Comparison of ENCODE assay signal across 9 mouse cellular contexts in the genomic region with DNA sequence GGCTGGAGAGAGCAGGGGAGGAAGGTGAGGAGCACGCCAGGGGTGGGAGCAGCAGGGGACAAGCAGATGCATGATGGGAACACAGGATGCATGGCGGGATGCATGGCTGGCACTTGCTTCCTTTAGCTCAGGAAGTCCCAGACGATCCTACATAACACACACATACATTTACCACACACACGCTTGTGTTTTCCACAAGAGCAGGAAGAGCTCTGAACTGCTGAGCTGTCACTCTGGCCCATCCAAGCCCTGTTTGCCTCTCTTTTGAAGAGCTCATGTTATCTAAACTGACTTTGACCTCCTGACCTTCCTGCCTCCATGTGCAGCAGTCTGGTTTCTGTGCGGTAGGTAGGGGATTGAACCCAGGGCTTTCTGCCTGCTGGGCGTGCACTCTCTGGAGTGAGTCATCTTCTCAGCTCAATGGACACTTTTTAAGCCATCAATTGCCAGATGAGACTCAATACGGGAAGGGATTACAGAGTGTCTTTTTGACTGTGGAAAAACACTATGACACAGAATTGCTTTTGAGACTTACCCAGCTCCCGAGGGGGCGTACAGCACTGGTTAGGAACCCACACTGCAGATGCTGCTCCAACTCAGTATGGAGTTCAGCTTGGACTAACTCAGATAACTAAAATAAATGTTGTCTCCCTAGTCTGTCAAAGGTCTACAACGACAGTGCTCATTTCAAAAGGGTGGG. TPM values are rescaled to one million over a fixed set of nuclear protein-coding genes. Genes with fewer than 3 reads are reported as not detected.
A peak's percentile ranks its signal among the peaks of the same experiment; 100 is the strongest.
DNase-seq lines count a peak whose midpoint lies in the region; ATAC-seq and TF ChIP-seq lines count a peak whose summit lies in the region.
"Had no signal": no experiment of that assay in that cellular context is flagged by ENCODE, and none has a peak within 500 bp of the region (broad histone marks: within the 10 kb centered on the region; RNA-seq: fewer than 3 reads in every experiment).

No protein-coding gene starts in this region.

- WGBS in kidney, postnatal 0 days = 63% methylated on average over 10 of the region's 10 CpGs
- WGBS in kidney, embryonic 14.5 days = 67% methylated on average over 10 of the region's 10 CpGs

- in situ Hi-C loops in ES-E14 (cut with MboI; ENCODE audit: low sequenced_read_pairs in 2 of 2, unreplicated experiment in 2 of 2) = no loop called here

- ATAC-seq in kidney, postnatal 0 days (replicated peaks; ENCODE audit: low FRiP score, low read depth) = no peak
- ATAC-seq in kidney, embryonic 14.5 days (ENCODE audit: low FRiP score, low TSS enrichment) = no peak
- ATAC-seq in megakaryocyte progenitor cell, adult 5-6 weeks (replicated peaks; ENCODE audit: poor library complexity) = no peak
- ATAC-seq: forebrain, embryonic 14.5 days had no signal

- H3K27ac ChIP-seq in kidney, postnatal 0 days = peak overlapping the region; percentile 64; the same call in 1 of the 2 replicates
- H3K27ac ChIP-seq in kidney, embryonic 14.5 days (ENCODE audit: low read depth, low read length) = no peak overlapping the region
- H3K27ac ChIP-seq in ES-E14 (ENCODE audit: insufficient read depth, low read depth, low read length, poor library complexity, severe bottlenecking) = peak overlapping the region; percentile 85

- DNase-seq in kidney, postnatal 0 days (ENCODE audit: low spot score) = peak; percentile 38
- DNase-seq in 3T3-L1 (ENCODE audit: low read depth, low spot score) = peak; percentile 48
- DNase-seq in ES-E14 (ENCODE audit: low read depth, low spot score) = no peak
- DNase-seq in layer of hippocampus, adult 8-10 months (ENCODE audit: low spot score in 2 of 2) = peak; percentile 47 to 53
- no peak for DNase-seq in B cell, adult 2 months
- no peak for DNase-seq in ovary, postnatal 36 days (ENCODE audit: low spot score)

- no peak for TF ChIP-seq CTCF in kidney, postnatal 0 days (IDR thresholded peaks at IDR 0.05; ENCODE audit: low read depth)

- no peaks in the 10 kb centered on the region for H3K36me3 ChIP-seq in kidney, postnatal 0 days (ENCODE audit: insufficient read depth, low read length)
- H3K36me3 ChIP-seq in kidney, embryonic 14.5 days (ENCODE audit: control insufficient read depth, insufficient read depth, low read length) = no peaks in the 10 kb centered on the region
- H3K36me3 ChIP-seq in ES-E14 (ENCODE audit: control insufficient read depth, insufficient read depth, low read length, poor library complexity, severe bottlenecking) = peaks cover 6% of the 10 kb centered on the region; the same call in 1 of the 2 replicates

- no peaks in the 10 kb centered on the region for H3K9me3 ChIP-seq in kidney, postnatal 0 days (replicated peaks; ENCODE audit: low read length)
- H3K9me3 ChIP-seq in kidney, embryonic 14.5 days (ENCODE audit: control insufficient read depth, low read length) = no peaks in the 10 kb centered on the region
- no peaks in the 10 kb centered on the region for H3K9me3 ChIP-seq in ES-E14 (ENCODE audit: control insufficient read depth, insufficient read depth, low read depth, low read length)

- H3K9ac ChIP-seq in kidney, postnatal 0 days (ENCODE audit: low read depth, low read length) = no peak overlapping the region
- no peak overlapping the region for H3K9ac ChIP-seq in kidney, embryonic 14.5 days (ENCODE audit: low read depth, low read length)
- peak overlapping the region; percentile 73 for H3K9ac ChIP-seq in ES-E14 (ENCODE audit: insufficient read depth, low read depth, low read length, poor library complexity, severe bottlenecking)

- H3K4me1 ChIP-seq in kidney, postnatal 0 days (replicated peaks; ENCODE audit: insufficient read depth, low read length) = no peaks in the 10 kb centered on the region
- peaks cover 4% of the 10 kb centered on the region for H3K4me1 ChIP-seq in kidney, embryonic 14.5 days (ENCODE audit: control insufficient read depth, insufficient read depth, low read length)
- H3K4me1 ChIP-seq in ES-E14 (ENCODE audit: control insufficient read depth in 2 of 2, insufficient read depth in 2 of 2, low read length in 2 of 2, poor library complexity in 1 of 2) = peaks cover 0 to 36% of the 10 kb centered on the region in 2 experiments; a peak in 2 of 4 replicates

- no peak overlapping the region for H3K4me2 ChIP-seq in kidney, postnatal 0 days (ENCODE audit: low read length)
- no peak overlapping the region for H3K4me2 ChIP-seq in kidney, embryonic 14.5 days (replicated peaks; ENCODE audit: low read depth, low read length)

- H3K4me3 ChIP-seq in kidney, postnatal 0 days (replicated peaks; ENCODE audit: low read depth, low read length) = no peak overlapping the region
- H3K4me3 ChIP-seq in kidney, embryonic 14.5 days (ENCODE audit: low read length) = no peak overlapping the region
- H3K4me3 ChIP-seq in ES-E14 (ENCODE audit: insufficient read depth in 1 of 2, low read depth in 1 of 2, low read length in 2 of 2, poor library complexity in 1 of 2, severe bottlenecking in 1 of 2) = peak overlapping the region; percentile 62 to 70

- H3K27me3 ChIP-seq in kidney, postnatal 0 days (ENCODE audit: insufficient read depth, low read length) = no peaks in the 10 kb centered on the region
- no peaks in the 10 kb centered on the region for H3K27me3 ChIP-seq in kidney, embryonic 14.5 days (ENCODE audit: control insufficient read depth, insufficient read depth, low read length)

TF ChIP-seq in ES-E14, 5 proteins besides CTCF, POLR2A, EP300 and RAD21:
- no peak for TF ChIP-seq ZC3H11A (IDR thresholded peaks at IDR 0.05; ENCODE audit: borderline replicate concordance, low read depth, low read length)
- peak; percentile 46; the same call in 1 of the 2 replicates for TF ChIP-seq MAFK (IDR thresholded peaks at IDR 0.05; ENCODE audit: insufficient read depth, low read depth, low read length)
- TF ChIP-seq HCFC1 (IDR thresholded peaks at IDR 0.05; ENCODE audit: borderline replicate concordance, insufficient read depth, low read length) = no peak
- no peak for TF ChIP-seq CHD2 (IDR thresholded peaks at IDR 0.05; ENCODE audit: low read depth, low read length)

RNA-seq across cellular contexts. Expression of a gene that starts 14.1 kb away (rescaled TPM):
- 16.7 and 17.1 TPM in 2 replicates for polyA plus RNA-seq in kidney, postnatal 0 days (2015; fragmentation: Nextera tagmentation; extraction: Ambion mirVana)
- 11.0 and 12.3 TPM in 2 replicates for polyA plus RNA-seq in kidney, embryonic 14.5 days (2014; fragmentation: Nextera tagmentation; extraction: Ambion mirVana)
- total RNA-seq in ES-E14 (2012; rRNA removed) = 16.4 and 21.6 TPM in 2 replicates
- total RNA-seq in layer of hippocampus, adult 8-10 months (2022) = 1 to 10 TPM; 5.1 to 6.7 (median 5.8) TPM
- total RNA-seq in megakaryocyte progenitor cell, adult 5-6 weeks (2015) = not detected in 2 replicates
- total RNA-seq in megakaryocyte progenitor cell, adult 5-6 weeks (2017) = not detected in 2 replicates

RNA-seq across cellular contexts. Expression of a gene that starts 18.1 kb away (rescaled TPM):
- 17.0 and 17.9 TPM in 2 replicates for polyA plus RNA-seq in kidney, postnatal 0 days (2015; fragmentation: Nextera tagmentation; extraction: Ambion mirVana)
- 24.0 and 39.2 TPM in 2 replicates for polyA plus RNA-seq in kidney, embryonic 14.5 days (2014; fragmentation: Nextera tagmentation; extraction: Ambion mirVana)
- 62.7 and 72.4 TPM in 2 replicates for total RNA-seq in ES-E14 (2012; rRNA removed)
- total RNA-seq in layer of hippocampus, adult 8-10 months (2022) = 10 to 100 TPM; 56.4 to 85.0 (median 73.0) TPM
- total RNA-seq in megakaryocyte progenitor cell, adult 5-6 weeks (2015) = 17.5 and 20.2 TPM in 2 replicates
- 21.6 and 24.7 TPM in 2 replicates for total RNA-seq in megakaryocyte progenitor cell, adult 5-6 weeks (2017)

RNA-seq across cellular contexts. Expression of a gene that starts 24.4 kb away (rescaled TPM):
- 118 and 134 TPM in 2 replicates for polyA plus RNA-seq in kidney, postnatal 0 days (2015; fragmentation: Nextera tagmentation; extraction: Ambion mirVana)
- polyA plus RNA-seq in kidney, embryonic 14.5 days (2014; fragmentation: Nextera tagmentation; extraction: Ambion mirVana) = 245 and 262 TPM in 2 replicates
- total RNA-seq in ES-E14 (2012; rRNA removed) = 153 and 165 TPM in 2 replicates
- 10 to 100 TPM; 84.2 to 89.7 (median 87.4) TPM for total RNA-seq in layer of hippocampus, adult 8-10 months (2022)
- total RNA-seq in megakaryocyte progenitor cell, adult 5-6 weeks (2015) = 120 and 136 TPM in 2 replicates
- total RNA-seq in megakaryocyte progenitor cell, adult 5-6 weeks (2017) = 204 and 227 TPM in 2 replicates

RNA-seq across cellular contexts. Expression of a gene that starts 39.3 kb away (rescaled TPM):
- 76.1 and 79.6 TPM in 2 replicates for polyA plus RNA-seq in kidney, postnatal 0 days (2015; fragmentation: Nextera tagmentation; extraction: Ambion mirVana)
- 58.5 and 67.6 TPM in 2 replicates for polyA plus RNA-seq in kidney, embryonic 14.5 days (2014; fragmentation: Nextera tagmentation; extraction: Ambion mirVana)
- 24.7 and 33.6 TPM in 2 replicates for total RNA-seq in ES-E14 (2012; rRNA removed)
- 10 to 100 TPM; 54.7 to 68.9 (median 63.0) TPM for total RNA-seq in layer of hippocampus, adult 8-10 months (2022)
- total RNA-seq in megakaryocyte progenitor cell, adult 5-6 weeks (2015) = 41.2 and 42.1 TPM in 2 replicates
- 32.3 and 45.0 TPM in 2 replicates for total RNA-seq in megakaryocyte progenitor cell, adult 5-6 weeks (2017)

RNA-seq across cellular contexts. Expression of a gene that starts 57.8 kb away (rescaled TPM):
- polyA plus RNA-seq in kidney, postnatal 0 days (2015; fragmentation: Nextera tagmentation; extraction: Ambion mirVana) = 122 and 126 TPM in 2 replicates
- 98.8 and 105 TPM in 2 replicates for polyA plus RNA-seq in kidney, embryonic 14.5 days (2014; fragmentation: Nextera tagmentation; extraction: Ambion mirVana)
- total RNA-seq in ES-E14 (2012; rRNA removed) = 84.0 and 110 TPM in 2 replicates
- 100 to 1,000 TPM; 146 to 155 (median 153) TPM for total RNA-seq in layer of hippocampus, adult 8-10 months (2022)
- total RNA-seq in megakaryocyte progenitor cell, adult 5-6 weeks (2015) = 112 and 119 TPM in 2 replicates
- total RNA-seq in megakaryocyte progenitor cell, adult 5-6 weeks (2017) = 96.0 and 114 TPM in 2 replicates

Comparison
In these comparisons a context has a peak if more than half of its experiments do, and no peak if none do; other contexts are left out.
1. DNase-seq: peak in kidney, postnatal 0 days (single experiment), 3T3-L1 (single experiment) and layer of hippocampus, adult 8-10 months (2 of 2); none in ES-E14 (single experiment), B cell, adult 2 months (0 of 2) and ovary, postnatal 36 days (single experiment).
2. H3K4me3 ChIP-seq: peak in ES-E14 (2 of 2); none in kidney, postnatal 0 days (single experiment) and kidney, embryonic 14.5 days (single experiment).
3. RNA of a gene that starts 14.1 kb away (total RNA-seq): 16.4 to 21.6 TPM in ES-E14 and 5.1 to 6.7 TPM in layer of hippocampus, adult 8-10 months; not detected in megakaryocyte progenitor cell, adult 5-6 weeks; every median in the first group is over 4 times any median in the second.